Mouse (Mus musculus) lung, embryonic 14.5 days (tissue): ENCODE data around the gene Nfia. TPM values are rescaled to one million over a fixed set of nuclear protein-coding genes. Genes with fewer than 3 reads are reported as not detected.

Experiments used
- ATAC-seq: fragments of 200-750 bp; cut with Nextera tagmentation; 2 replicates; pipeline ENCODE4 v1.8.0; 2017; ENCODE audit warnings: mild to moderate bottlenecking, moderate TSS enrichment, moderate library complexity; ENCODE audit not compliant: insufficient read depth
- DNase-seq: peaks from one replicate; pipeline ENCODE4 v3.0.0-alpha.2; 2015
- H3K27ac ChIP-seq: fragments of 300-500 bp; sonication (generic); 2 replicates; pipeline ENCODE4 v1.5.1; 2014; ENCODE audit warnings: low read depth, mild to moderate bottlenecking, moderate library complexity
- H3K27me3 ChIP-seq: fragments of 300-500 bp; sonication (generic); 2 replicates; pipeline ENCODE4 v1.6.1; 2014; ENCODE audit warnings: low read length, control low read depth; ENCODE audit not compliant: insufficient read depth
- H3K36me3 ChIP-seq: fragments of 300-500 bp; sonication (generic); 2 replicates; pipeline ENCODE4 v1.6.1; 2014; ENCODE audit warnings: control low read depth; ENCODE audit not compliant: insufficient read depth
- H3K4me1 ChIP-seq: fragments of 300-500 bp; sonication (generic); 2 replicates; pipeline ENCODE4 v1.6.1; 2014; ENCODE audit warnings: antibody characterized with exemption, control low read depth; ENCODE audit not compliant: insufficient read depth
- H3K4me2 ChIP-seq: fragments of 300-500 bp; sonication (generic); 2 replicates; pipeline ENCODE4 v1.6.1; 2014; ENCODE audit warnings: mild to moderate bottlenecking
- H3K4me3 ChIP-seq: fragments of 300-500 bp; sonication (generic); 2 replicates; pipeline ENCODE4 v1.5.1; 2014; ENCODE audit warnings: low read depth, low read length
- H3K9ac ChIP-seq: fragments of 300-500 bp; sonication (generic); 2 replicates; pipeline ENCODE4 v1.6.1; 2014
- H3K9me3 ChIP-seq: fragments of 300-500 bp; sonication (generic); 2 replicates; pipeline ENCODE4 v1.6.1; 2016; ENCODE audit warnings: low read depth, low read length, control low read depth
- CTCF ChIP-seq: IDR thresholded peaks from 2 replicates; pipeline ENCODE4 v1.5.1; 2016; ENCODE audit warnings: antibody characterized with exemption, low read depth
- WGBS: fragments of 180-500 bp; shearing (Covaris S2); extraction: QIAGEN DNeasy Blood & Tissue Kit; methylation state at CpG from one replicate; pipeline ENCODE4 v1.1.7; 2014; 5-methylcytosine and 5-hydroxymethylcytosine counted together
- polyA plus RNA-seq: library from polyadenylated mRNA; unstranded; fragments of >200 nt; fragmentation: Nextera tagmentation; extraction: Ambion mirVana; gene quantifications from 2 replicates; pipeline ENCODE4 v1.2.1, GENCODE M21; 2014

The Nfia gene
- polyA plus RNA-seq, 1 experiment from 2014 or later = 48.2 TPM

DNA sequence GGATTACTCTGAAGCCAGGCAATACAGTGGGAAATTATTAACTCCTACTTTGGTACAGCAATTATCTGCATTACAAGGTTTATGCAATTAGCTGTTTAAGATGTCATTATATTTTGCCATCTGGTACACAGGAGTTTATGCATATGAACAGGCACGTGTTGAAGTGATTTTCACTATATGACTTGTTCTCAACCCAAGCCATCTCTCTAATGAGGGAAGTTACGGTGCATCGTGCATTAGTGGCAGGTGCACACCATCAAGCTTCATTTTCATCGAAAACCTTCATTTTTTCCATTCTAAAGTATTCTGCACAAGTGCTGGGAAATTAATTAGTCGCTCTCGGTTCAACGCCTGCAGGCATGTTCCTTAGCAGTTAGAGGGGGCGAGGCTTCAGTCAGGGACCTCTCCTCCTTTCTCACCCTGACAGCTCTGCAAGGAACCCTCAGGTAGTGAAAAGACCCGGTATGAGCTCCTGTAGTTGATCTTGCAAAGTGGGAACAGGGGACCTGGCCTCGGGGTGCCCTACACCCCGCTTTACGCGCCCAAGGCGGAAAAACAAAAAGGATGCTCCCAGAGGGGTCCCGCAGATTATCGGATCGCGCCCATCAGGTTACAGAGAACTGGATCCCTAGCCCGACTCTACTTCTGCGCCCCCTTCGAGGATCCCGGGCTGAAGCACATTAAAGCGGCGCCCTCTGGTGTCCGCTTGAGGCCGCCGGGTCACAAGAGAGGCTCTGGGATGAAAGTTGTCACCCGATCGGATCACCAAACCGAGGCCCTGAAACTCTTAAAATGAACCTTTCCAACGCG is 27.0 kb upstream of the Nfia start:
- peak; percentile 86 for TF ChIP-seq CTCF
- Histone ChIP-seq H3K4me3 (peak overlapping the region; percentile 41), H3K9me3 (no peaks in the 10 kb centered on the region), H3K9ac (peak overlapping the region; percentile 53; the same call in 1 of the 2 replicates), H3K27me3 (no peaks in the 10 kb centered on the region), H3K36me3 (no peaks in the 10 kb centered on the region), H3K27ac (no peak overlapping the region), H3K4me2 (peak overlapping the region; percentile 77), H3K4me1 (no peaks in the 10 kb centered on the region)
- 8% methylated on average over 32 of the region's 32 CpGs for WGBS
- ATAC-seq (peak; percentile 81; the same call in 1 of the 2 replicates), DNase-seq (peak; percentile 94)

DNA sequence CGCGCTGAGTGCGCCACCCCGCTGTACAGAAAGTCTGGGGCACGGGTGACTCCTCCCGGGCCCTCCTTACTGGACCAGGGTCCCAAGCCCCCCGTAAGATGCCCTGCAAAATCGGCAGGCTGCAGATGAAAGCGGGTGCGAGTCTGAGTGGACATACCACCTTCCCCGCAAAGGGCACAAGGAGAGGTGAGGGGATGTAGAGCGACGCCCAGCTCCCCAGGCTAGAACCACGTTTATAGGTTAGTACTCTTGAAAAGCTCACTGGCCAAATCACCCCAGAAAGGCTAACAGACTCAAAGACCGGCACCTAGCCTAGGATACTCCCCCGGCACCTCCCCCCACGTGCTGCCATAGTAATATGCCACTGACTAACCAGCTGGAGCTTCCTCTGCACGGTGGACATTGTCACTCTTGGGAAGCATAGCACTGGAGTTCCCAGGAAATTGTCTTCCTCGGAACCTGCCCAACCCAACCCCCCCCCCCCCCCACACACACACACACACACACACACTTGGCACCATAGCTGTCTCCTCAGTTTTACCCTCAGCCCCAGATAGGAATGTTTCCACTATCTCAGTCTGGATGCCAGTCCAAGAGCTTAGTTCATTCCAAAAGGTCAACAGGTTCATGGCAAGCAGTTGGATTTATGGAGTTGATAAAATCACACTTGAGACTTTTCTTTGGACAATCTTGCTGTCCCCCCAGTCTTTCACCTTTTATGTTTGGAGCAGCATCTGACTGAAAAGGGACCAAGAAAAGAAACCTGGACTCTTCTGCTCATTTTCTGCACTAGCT is 26.2 kb upstream of the Nfia start:
- no peak overlapping the region for H3K27ac ChIP-seq
- DNase-seq = peak; percentile 29
- peak overlapping the region; percentile 41 for H3K4me3 ChIP-seq
- peak overlapping the region; percentile 77 for H3K4me2 ChIP-seq
- H3K9ac ChIP-seq = peak overlapping the region; percentile 53; the same call in 1 of the 2 replicates
- H3K9me3 ChIP-seq = no peaks in the 10 kb centered on the region
- WGBS = 10% methylated on average over 19 of the region's 19 CpGs
- H3K36me3 ChIP-seq = no peaks in the 10 kb centered on the region
- H3K27me3 ChIP-seq = no peaks in the 10 kb centered on the region
- no peak for TF ChIP-seq CTCF
- H3K4me1 ChIP-seq = no peaks in the 10 kb centered on the region
- ATAC-seq = 0 out of 2 replicates have a peak, but pooled peaks have one; percentile 47

DNA sequence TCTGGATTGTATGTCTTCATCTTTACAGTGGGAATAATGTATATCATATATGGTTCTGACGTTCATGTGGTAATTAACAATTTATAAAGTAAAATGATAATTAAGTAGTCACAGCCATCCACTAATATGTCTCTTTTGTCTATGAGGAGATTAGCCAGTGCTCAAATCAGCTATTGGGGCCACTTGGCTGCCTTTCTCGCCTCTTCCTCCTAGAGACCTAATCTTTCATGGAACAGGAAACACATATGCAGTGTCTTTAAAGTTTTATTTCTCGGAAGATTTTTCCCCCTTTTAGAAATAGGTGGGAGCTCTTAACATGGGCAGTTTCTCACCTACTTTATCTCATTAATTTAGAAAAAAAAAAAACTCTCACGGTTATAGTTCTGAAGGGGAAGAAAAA is 22.1 kb upstream of the Nfia start:
- Histone ChIP-seq H3K36me3 (no peaks in the 10 kb centered on the region), H3K4me3 (no peak overlapping the region), H3K27me3 (no peaks in the 10 kb centered on the region), H3K4me1 (no peaks in the 10 kb centered on the region), H3K27ac (no peak overlapping the region), H3K4me2 (no peak overlapping the region), H3K9me3 (no peaks in the 10 kb centered on the region), H3K9ac (no peak overlapping the region)
- 45% methylated on average over 4 of the region's 4 CpGs for WGBS
- no peak for DNase-seq
- ATAC-seq = no peak
- no peak for TF ChIP-seq CTCF

DNA sequence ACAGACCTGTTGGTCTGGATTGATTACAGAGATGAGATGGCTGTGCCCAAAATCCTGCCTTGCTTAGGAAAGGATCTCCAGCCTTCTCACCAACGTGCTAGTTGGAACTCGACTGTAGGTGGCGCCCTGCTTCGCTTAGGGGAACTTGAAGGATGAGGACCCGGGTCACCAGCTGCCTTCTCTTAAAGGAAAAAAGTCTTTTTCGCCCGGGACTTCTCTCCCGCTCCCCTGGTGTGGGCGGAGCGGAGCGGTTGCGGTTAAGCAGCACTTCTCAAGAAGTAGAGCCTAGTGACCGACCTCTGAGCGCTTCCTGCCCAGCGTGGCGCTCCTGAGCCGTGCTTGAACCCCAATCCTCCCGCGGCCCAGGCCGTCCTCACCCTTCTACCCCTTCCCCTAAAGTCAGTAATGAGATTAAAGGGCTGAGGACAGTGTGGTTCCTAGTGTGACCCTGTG is 21.5 kb upstream of the Nfia start:
- peak; percentile 86 for ATAC-seq
- H3K4me3 ChIP-seq = peak overlapping the region; percentile 47
- H3K27me3 ChIP-seq = no peaks in the 10 kb centered on the region
- DNase-seq = peak; percentile 98
- no peaks in the 10 kb centered on the region for H3K9me3 ChIP-seq
- H3K9ac ChIP-seq = peak overlapping the region; percentile 71
- peak overlapping the region; percentile 90 for H3K27ac ChIP-seq
- WGBS = under 1% methylated on average over 20 of the region's 20 CpGs
- peak overlapping the region; percentile 97 for H3K4me2 ChIP-seq
- TF ChIP-seq CTCF = peak; percentile 90
- H3K36me3 ChIP-seq = no peaks in the 10 kb centered on the region
- no peaks in the 10 kb centered on the region for H3K4me1 ChIP-seq

DNA sequence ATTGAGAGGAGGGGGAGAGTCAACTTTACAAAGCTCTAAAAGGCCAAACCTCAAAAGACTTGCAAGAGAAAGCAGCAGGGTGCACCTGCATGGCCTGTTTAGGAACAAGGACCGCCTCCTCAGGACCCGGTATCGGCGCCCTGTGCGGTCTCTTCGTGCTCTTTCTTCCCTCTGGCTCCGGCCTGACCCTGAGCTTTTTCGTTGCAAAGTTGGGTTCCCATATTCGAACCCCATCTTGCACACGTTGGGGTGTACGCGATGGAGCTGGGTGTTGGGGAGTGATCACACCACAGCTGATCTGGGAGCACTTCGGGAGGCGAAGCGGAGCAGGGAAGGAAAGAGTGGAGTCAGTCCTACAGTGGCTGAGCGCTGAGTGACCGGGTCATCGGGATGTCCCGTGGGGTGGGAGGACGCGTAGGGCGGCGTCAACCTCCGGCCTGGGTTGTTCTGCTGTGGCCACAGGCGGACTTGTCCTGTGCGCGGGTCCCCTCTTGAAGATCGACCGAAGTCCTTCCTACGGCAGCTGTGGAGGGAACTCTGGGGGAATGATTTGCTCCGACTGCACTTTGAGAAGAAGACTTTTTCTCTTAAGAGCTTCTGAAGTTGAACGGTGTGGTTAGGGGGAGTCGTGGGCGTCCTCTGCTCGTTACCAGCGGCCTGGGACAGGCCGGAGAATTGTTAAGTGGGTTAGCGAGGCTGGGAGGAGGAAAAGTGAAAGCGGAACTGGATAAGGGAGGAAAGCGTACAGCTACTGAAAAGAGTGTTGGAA is 20.9 kb upstream of the Nfia start:
- H3K9me3 ChIP-seq = no peaks in the 10 kb centered on the region
- peak overlapping the region; percentile 97 for H3K4me2 ChIP-seq
- peak; percentile 74 for ATAC-seq
- peak overlapping the region; percentile 71 for H3K9ac ChIP-seq
- no peaks in the 10 kb centered on the region for H3K27me3 ChIP-seq
- peak overlapping the region; percentile 47 for H3K4me3 ChIP-seq
- WGBS = under 1% methylated on average over 40 of the region's 40 CpGs
- peak; percentile 73 for DNase-seq
- no peaks in the 10 kb centered on the region for H3K4me1 ChIP-seq
- H3K27ac ChIP-seq = peak overlapping the region; percentile 90
- H3K36me3 ChIP-seq = no peaks in the 10 kb centered on the region
- TF ChIP-seq CTCF = no peak

DNA sequence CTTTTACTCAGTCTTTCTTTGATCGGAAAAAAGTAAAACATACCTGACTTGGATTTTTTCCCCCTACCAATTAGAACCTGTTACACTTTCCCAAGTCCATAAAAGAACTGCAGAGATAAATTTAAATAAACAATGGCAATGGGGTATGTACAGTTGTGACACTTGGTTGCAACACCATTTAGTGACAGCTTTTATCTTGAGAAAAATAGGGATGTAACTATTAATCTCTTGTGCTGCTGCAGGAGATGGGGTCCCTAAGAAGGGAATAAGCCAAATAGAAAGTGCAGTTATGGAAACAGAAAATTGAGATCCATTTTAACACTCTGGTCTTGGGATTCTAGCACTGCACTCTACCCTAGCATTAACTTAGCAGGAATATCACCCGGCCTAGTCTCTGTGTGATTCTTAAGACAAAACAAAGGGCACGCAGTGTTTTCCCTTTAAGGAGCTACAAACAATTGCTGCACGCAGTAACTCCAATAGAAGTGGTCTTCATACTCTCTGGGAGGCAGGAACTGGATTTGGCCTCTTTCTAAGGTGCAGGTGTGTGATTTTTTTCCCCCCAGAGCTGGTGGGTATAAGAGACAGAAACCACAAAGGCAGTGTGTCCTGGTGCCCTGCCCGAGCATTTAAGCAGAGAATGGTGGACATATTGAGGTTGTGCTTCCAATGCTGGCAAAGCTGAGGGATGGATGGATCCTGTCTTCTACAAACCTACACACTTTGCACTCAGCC is 20.1 kb upstream of the Nfia start:
- 40% methylated on average over 5 of the region's 5 CpGs for WGBS
- H3K9me3 ChIP-seq = no peaks in the 10 kb centered on the region
- H3K4me2 ChIP-seq = peak overlapping the region; percentile 97
- H3K4me3 ChIP-seq = peak overlapping the region; percentile 47
- ATAC-seq = no peak
- H3K9ac ChIP-seq = peak overlapping the region; percentile 71
- TF ChIP-seq CTCF = no peak
- H3K36me3 ChIP-seq = no peaks in the 10 kb centered on the region
- H3K4me1 ChIP-seq = no peaks in the 10 kb centered on the region
- DNase-seq = no peak
- H3K27me3 ChIP-seq = no peaks in the 10 kb centered on the region
- H3K27ac ChIP-seq = peak overlapping the region; percentile 90
